Comparison of ENCODE assay signal across 1 mouse cellular context in genomic region chr7:141435856-141436522, GRCm38 (mm10).
TF ChIP-seq lines count a peak whose summit lies in the region.

No protein-coding gene starts in this region.

TF ChIP-seq in CH12.LX, 34 proteins besides CTCF, POLR2A, EP300 and RAD21:
- TF ChIP-seq POLR2AphosphoS2 (IDR thresholded peaks at IDR 0.05; ENCODE audit: low read depth, low read length): no peak
- no peak for TF ChIP-seq GABPA (IDR thresholded peaks at IDR 0.05; ENCODE audit: insufficient replicate concordance, low read depth, low read length)
- TF ChIP-seq TBP (conservative IDR thresholded peaks at IDR 0.05; ENCODE audit: low read depth, low read length): no peak
- TF ChIP-seq MAX (IDR thresholded peaks at IDR 0.05; ENCODE audit: low read length): no peak
- TF ChIP-seq JUND (conservative IDR thresholded peaks at IDR 0.05; ENCODE audit: low read depth, low read length): no peak
- no peak for TF ChIP-seq MAFK (IDR thresholded peaks at IDR 0.05; ENCODE audit: insufficient replicate concordance, low read length)
- no peak for TF ChIP-seq MAZ (IDR thresholded peaks at IDR 0.05; ENCODE audit: low read depth, low read length)
- TF ChIP-seq NELFE (IDR thresholded peaks at IDR 0.05; ENCODE audit: low read depth, low read length): no peak
- TF ChIP-seq ZC3H11A (IDR thresholded peaks at IDR 0.05; ENCODE audit: low read depth, low read length): no peak
- no peak for TF ChIP-seq BHLHE40 (IDR thresholded peaks at IDR 0.05; ENCODE audit: low read depth, low read length)
- no peak for TF ChIP-seq CHD2 (IDR thresholded peaks at IDR 0.05; ENCODE audit: low read length)
TF ChIP-seq in CH12.LX: peak in this region for 0.
